8 mouse cellular contexts compared by ENCODE assay signal in the genomic region with DNA sequence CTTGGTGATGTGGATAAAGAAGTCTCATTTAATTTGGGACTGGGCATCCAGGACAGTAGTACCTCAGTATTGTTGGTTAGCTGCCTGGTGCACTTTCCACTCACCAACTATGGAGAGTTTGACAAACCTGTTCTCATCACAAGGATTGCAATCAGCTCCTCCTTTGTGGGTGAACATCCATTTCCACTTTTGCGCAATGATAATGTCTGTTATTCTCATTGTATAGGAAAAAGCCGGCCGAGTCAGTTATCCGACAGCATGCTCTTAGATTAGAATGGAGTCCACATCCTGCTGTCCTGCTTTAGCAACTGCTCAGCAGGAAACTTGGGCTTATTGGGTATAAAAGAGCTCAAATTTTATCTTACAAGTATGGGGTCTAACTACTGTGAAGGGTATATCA. TPM values are rescaled to one million over a fixed set of nuclear protein-coding genes. Genes with fewer than 3 reads are reported as not detected.
DNase-seq lines count a peak whose midpoint lies in the region; ATAC-seq and TF ChIP-seq lines count a peak whose summit lies in the region.

No protein-coding gene starts in this region.

- no peak overlapping the region for H3K27ac ChIP-seq in cortical plate, adult 2 months (ENCODE audit: insufficient read depth, low read length)
- H3K27ac ChIP-seq in hindbrain, embryonic 13.5 days = peak overlapping the region; percentile 41; the same call in 1 of the 2 replicates
- H3K27ac ChIP-seq in midbrain, embryonic 11.5 days (ENCODE audit: low read depth, low read length) = no peak overlapping the region; the same call in 1 of the 2 replicates

- no peaks in the 10 kb centered on the region for H3K9me3 ChIP-seq in hindbrain, embryonic 13.5 days
- no peaks in the 10 kb centered on the region for H3K9me3 ChIP-seq in midbrain, embryonic 11.5 days (ENCODE audit: control insufficient read depth, low read length)

- peak overlapping the region; percentile 54 for H3K4me2 ChIP-seq in hindbrain, embryonic 13.5 days
- peak overlapping the region; percentile 47 for H3K4me2 ChIP-seq in midbrain, embryonic 11.5 days

- H3K27me3 ChIP-seq in hindbrain, embryonic 13.5 days = no peaks in the 10 kb centered on the region
- no peaks in the 10 kb centered on the region for H3K27me3 ChIP-seq in midbrain, embryonic 11.5 days (ENCODE audit: control insufficient read depth, insufficient read depth, low read length)

- TF ChIP-seq POLR2A in cortical plate, adult 2 months (IDR thresholded peaks at IDR 0.05; ENCODE audit: extremely low read depth, insufficient read depth, low read length) = no peak

- no peaks in the 10 kb centered on the region; the same call in 1 of the 2 replicates for H3K4me1 ChIP-seq in cortical plate, adult 2 months (ENCODE audit: control insufficient read depth, insufficient read depth, low read length)
- peaks cover 21% of the 10 kb centered on the region for H3K4me1 ChIP-seq in hindbrain, embryonic 13.5 days (replicated peaks)
- peaks cover 9% of the 10 kb centered on the region for H3K4me1 ChIP-seq in midbrain, embryonic 11.5 days (ENCODE audit: control insufficient read depth, insufficient read depth, low read length)

- H3K9ac ChIP-seq in hindbrain, embryonic 13.5 days = no peak overlapping the region; the same call in 1 of the 2 replicates
- H3K9ac ChIP-seq in midbrain, embryonic 11.5 days (ENCODE audit: low read length) = peak overlapping the region; percentile 61; the same call in 1 of the 2 replicates

- DNase-seq in heart, adult 8-10 months (ENCODE audit: low spot score) = peak; percentile 7
- no peak for DNase-seq in heart, postnatal 4 days
- DNase-seq in midbrain, embryonic 11.5 days (ENCODE audit: low spot score, missing footprints) = no peak
- no peak for DNase-seq in testis, postnatal 10 days (ENCODE audit: low spot score)
- DNase-seq in B cell, adult 2 months = no peak
- DNase-seq in natural killer cell, adult 2 months (ENCODE audit: low spot score in 2 of 2) = no peak

- WGBS in hindbrain, embryonic 13.5 days = 92% methylated on average over 4 of the region's 4 CpGs
- WGBS in midbrain, embryonic 11.5 days = 94% methylated on average over 4 of the region's 4 CpGs

- no peak for TF ChIP-seq CTCF in cortical plate, adult 2 months (IDR thresholded peaks at IDR 0.05; ENCODE audit: extremely low read depth, insufficient read depth, low read length)

- no peak for ATAC-seq in hindbrain, embryonic 13.5 days (ENCODE audit: low FRiP score)
- ATAC-seq in midbrain, embryonic 11.5 days (ENCODE audit: low FRiP score) = no peak

- H3K36me3 ChIP-seq in hindbrain, embryonic 13.5 days = peaks cover 40% of the 10 kb centered on the region
- H3K36me3 ChIP-seq in midbrain, embryonic 11.5 days (ENCODE audit: control insufficient read depth, insufficient read depth, low read length) = peaks cover 15% of the 10 kb centered on the region

- H3K4me3 ChIP-seq in cortical plate, adult 2 months (ENCODE audit: insufficient read depth, low read length) = 0 out of 2 replicates have a peak overlapping the region, but pooled peaks have one; percentile 11
- peak overlapping the region; percentile 80 for H3K4me3 ChIP-seq in hindbrain, embryonic 13.5 days
- no peak overlapping the region for H3K4me3 ChIP-seq in midbrain, embryonic 11.5 days (ENCODE audit: low read depth, low read length)

RNA-seq across cellular contexts. Expression of a gene that starts 0.9 kb away (rescaled TPM):
- total RNA-seq in heart, adult 8-10 months (2022) = 10 to 100 TPM; 24.7 to 27.7 (median 25.1) TPM
- 10 to 100 TPM; 40.8 to 43.6 TPM for total RNA-seq in heart, postnatal 4 days (2021)
- 69.7 and 78.6 TPM in 2 replicates for polyA plus RNA-seq in cortical plate, adult 2 months (2012; rRNA removed)
- 168 and 175 TPM in 2 replicates for polyA plus RNA-seq in hindbrain, embryonic 13.5 days (2015; fragmentation: Nextera tagmentation; extraction: Ambion mirVana)
- 139 and 146 TPM in 2 replicates for polyA plus RNA-seq in midbrain, embryonic 11.5 days (2014; fragmentation: Nextera tagmentation; extraction: Ambion mirVana)

RNA-seq across cellular contexts. Expression of a gene that starts 10.8 kb away (rescaled TPM):
- 1 to 10 TPM; 1.5 to 2.6 (median 2.2) TPM for total RNA-seq in heart, adult 8-10 months (2022)
- 1 to 10 TPM; 1.7 to 3.2 TPM for total RNA-seq in heart, postnatal 4 days (2021)
- polyA plus RNA-seq in cortical plate, adult 2 months (2012; rRNA removed) = 17.3 and 19.4 TPM in 2 replicates
- 17.5 and 19.7 TPM in 2 replicates for polyA plus RNA-seq in hindbrain, embryonic 13.5 days (2015; fragmentation: Nextera tagmentation; extraction: Ambion mirVana)
- polyA plus RNA-seq in midbrain, embryonic 11.5 days (2014; fragmentation: Nextera tagmentation; extraction: Ambion mirVana) = 9.2 and 10.8 TPM in 2 replicates

RNA-seq across cellular contexts. Expression of a gene that starts 29.1 kb away (rescaled TPM):
- total RNA-seq in heart, adult 8-10 months (2022) = 1 to 10 TPM in 1 of 4 experiments, not detected in 3; 1.6 TPM
- total RNA-seq in heart, postnatal 4 days (2021) = not detected
- polyA plus RNA-seq in cortical plate, adult 2 months (2012; rRNA removed) = 1.0 and 1.3 TPM in 2 replicates
- polyA plus RNA-seq in hindbrain, embryonic 13.5 days (2015; fragmentation: Nextera tagmentation; extraction: Ambion mirVana) = 0.55 and 0.65 TPM in 2 replicates
- 0.11 TPM in 1 of 2 replicates, not detected in the other for polyA plus RNA-seq in midbrain, embryonic 11.5 days (2014; fragmentation: Nextera tagmentation; extraction: Ambion mirVana)

RNA-seq across cellular contexts. Expression of a gene that starts 29.7 kb away (rescaled TPM):
- total RNA-seq in heart, adult 8-10 months (2022) = 10 to 100 TPM; 21.0 to 24.4 (median 23.6) TPM
- total RNA-seq in heart, postnatal 4 days (2021) = 10 to 100 TPM; 28.5 to 30.7 TPM
- 46.9 and 51.6 TPM in 2 replicates for polyA plus RNA-seq in cortical plate, adult 2 months (2012; rRNA removed)
- polyA plus RNA-seq in hindbrain, embryonic 13.5 days (2015; fragmentation: Nextera tagmentation; extraction: Ambion mirVana) = 17.7 and 20.4 TPM in 2 replicates
- 9.3 and 9.9 TPM in 2 replicates for polyA plus RNA-seq in midbrain, embryonic 11.5 days (2014; fragmentation: Nextera tagmentation; extraction: Ambion mirVana)

RNA-seq across cellular contexts. Expression of a gene that starts 42.2 kb away (rescaled TPM):
- 1 to 10 TPM in 1 of 4 experiments, under 1 TPM in 3; 0.31 to 2.7 (median 0.41) TPM for total RNA-seq in heart, adult 8-10 months (2022)
- 1 to 10 TPM in 1 of 2 experiments, under 1 TPM in 1; 0.69 to 1.5 TPM for total RNA-seq in heart, postnatal 4 days (2021)
- 157 and 164 TPM in 2 replicates for polyA plus RNA-seq in cortical plate, adult 2 months (2012; rRNA removed)
- 29.3 and 31.6 TPM in 2 replicates for polyA plus RNA-seq in hindbrain, embryonic 13.5 days (2015; fragmentation: Nextera tagmentation; extraction: Ambion mirVana)
- 1.2 and 1.6 TPM in 2 replicates for polyA plus RNA-seq in midbrain, embryonic 11.5 days (2014; fragmentation: Nextera tagmentation; extraction: Ambion mirVana)
